Mouse (Mus musculus) testis, adult 2 months (tissue): Measurements from ENCODE around the gene Chchd4. TPM values are rescaled to one million over a fixed set of nuclear protein-coding genes. Genes with fewer than 3 reads are reported as not detected.

Experiments
- H3K27ac ChIP-seq: fragments of 200-500 bp; 2 replicates; pipeline ENCODE4 v1.5.1; 2012; ENCODE audit warnings: low read depth, low read length; ENCODE audit not compliant: control insufficient read depth, insufficient read depth
- H3K27me3 ChIP-seq: fragments of 200-500 bp; 2 replicates; pipeline ENCODE4 v1.6.1; 2012; ENCODE audit warnings: mild to moderate bottlenecking, low read length, moderate library complexity; ENCODE audit not compliant: control insufficient read depth, insufficient read depth
- H3K36me3 ChIP-seq: fragments of 200-500 bp; 2 replicates; pipeline ENCODE4 v1.6.1; 2012; ENCODE audit warnings: mild to moderate bottlenecking, low read length; ENCODE audit not compliant: control insufficient read depth, insufficient read depth
- H3K4me1 ChIP-seq: fragments of 200-500 bp; 2 replicates; pipeline ENCODE4 v1.6.1; 2012; ENCODE audit warnings: low read length; ENCODE audit not compliant: control insufficient read depth, insufficient read depth
- H3K4me3 ChIP-seq: fragments of 200-500 bp; 2 replicates; pipeline ENCODE4 v1.5.1; 2012; ENCODE audit warnings: low read depth, mild to moderate bottlenecking, low read length, moderate library complexity, mixed read lengths; ENCODE audit not compliant: control insufficient read depth
- CTCF ChIP-seq: fragments of 200-500 bp; IDR thresholded peaks from 2 replicates; pipeline ENCODE4 v1.5.1; 2012; ENCODE audit warnings: low read depth, mild to moderate bottlenecking, inconsistent platforms, low read length, moderate library complexity; ENCODE audit not compliant: control insufficient read depth, insufficient read depth, insufficient replicate concordance
- POLR2A ChIP-seq: fragments of 200-500 bp; IDR thresholded peaks from 2 replicates; pipeline ENCODE4 v1.6.1; 2012; ENCODE audit warnings: low read depth, mild to moderate bottlenecking, inconsistent platforms, low read length, moderate library complexity; ENCODE audit not compliant: control insufficient read depth
- polyA plus RNA-seq: library from polyadenylated mRNA; depleted of rRNA; stranded (reverse); fragments of >200 nt; gene quantifications from 2 replicates; pipeline ENCODE4 v1.2.3, GENCODE M21; 2012; rRNA removed

Gene Chchd4
- polyA plus RNA-seq, 1 experiment, result 4.1 TPM

DNA sequence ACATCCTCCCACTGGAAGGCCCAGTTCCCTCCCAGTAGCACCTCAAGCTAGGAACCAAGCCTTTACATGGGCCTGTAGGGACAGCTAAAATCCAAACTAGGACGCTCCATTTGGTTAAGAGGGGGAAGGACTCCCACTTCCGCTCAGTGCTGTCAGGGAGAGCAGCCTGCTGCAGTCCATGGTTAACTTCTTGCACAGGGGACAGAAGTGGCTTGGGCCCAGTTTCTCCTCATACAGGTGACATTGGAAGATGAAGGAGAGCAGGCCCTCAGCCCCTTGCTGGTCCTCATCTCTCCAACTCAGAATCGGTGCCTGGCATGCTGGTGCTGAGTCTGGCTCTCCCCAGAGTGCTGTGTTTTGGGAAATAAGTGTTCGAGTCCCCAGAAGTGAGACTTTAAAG lies 57.2 kb downstream of the Chchd4 start:
- no peak overlapping the region for H3K27ac ChIP-seq
- H3K27me3 ChIP-seq, result no peaks in the 10 kb centered on the region; the same call in 1 of the 2 replicates
- H3K4me3 ChIP-seq, result no peak overlapping the region
- TF ChIP-seq CTCF (no peak), POLR2A (no peak)
- H3K36me3 ChIP-seq, result no peaks in the 10 kb centered on the region
- H3K4me1 ChIP-seq, result peaks cover 4% of the 10 kb centered on the region

GRCm38 (mm10) chr6:91414890-91415289 lies 58.5 kb downstream of the Chchd4 start:
- Histone ChIP-seq H3K4me3 (no peak overlapping the region), H3K36me3 (no peaks in the 10 kb centered on the region), H3K27me3 (no peaks in the 10 kb centered on the region; the same call in 1 of the 2 replicates), H3K27ac (no peak overlapping the region), H3K4me1 (peaks cover 15% of the 10 kb centered on the region)
- TF ChIP-seq POLR2A (no peak), CTCF (peak; percentile 48; the same call in 1 of the 2 replicates)

Other genes with a start within 250 kb of the Chchd4 start
- gene Wnt7a, start 62.2 kb downstream of the Chchd4 start, polyA plus RNA-seq, result 1.00 and 1.1 TPM in 2 replicates
- 5.8 and 6.1 TPM in 2 replicates for gene Tmem43, start 157 bp upstream of the Chchd4 start, polyA plus RNA-seq
- gene Xpc, start 42.3 kb upstream of the Chchd4 start, polyA plus RNA-seq, result 3.2 and 3.4 TPM in 2 replicates
- gene Lsm3, start 42.4 kb upstream of the Chchd4 start, polyA plus RNA-seq, result 27.7 and 34.6 TPM in 2 replicates
- 108 and 114 TPM in 2 replicates for gene Slc6a6, start 210.5 kb upstream of the Chchd4 start, polyA plus RNA-seq